Mouse (Mus musculus) granulocyte monocyte progenitor cell, adult 5-6 weeks (primary cell): ENCODE data around the gene Hrc. TPM values are rescaled to one million over a fixed set of nuclear protein-coding genes. Genes with fewer than 3 reads are reported as not detected.
A peak's percentile ranks its signal among the peaks of the same experiment; 100 is the strongest.

Source experiments
- ATAC-seq: replicated peaks from 2 replicates; pipeline ENCODE4 v1.8.0; 2016; ENCODE audit warnings: mild to moderate bottlenecking, moderate TSS enrichment, inconsistent platforms; ENCODE audit not compliant: poor library complexity, severe bottlenecking
- total RNA-seq, 2 experiments: library from RNA; stranded (forward) in 1 of 2; stranded (reverse) in 1 of 2; fragments of 200-712, 200-1000 nt in 1 of 2; fragments of >200 nt in 1 of 2; fragmentation: Nextera tagmentation in 1 of 2; gene quantifications; 2 replicates each; pipeline ENCODE4 v1.2.3; 2014 to 2017

Hrc gene
- total RNA-seq (2014; fragmentation: Nextera tagmentation): not detected in 2 replicates
- total RNA-seq (2017): not detected in 2 replicates

- ATAC-seq: no peak
Observed at GRCm38 (mm10) chr7:45335056-45335455, at the start of gene Hrc. TSS of gene Hrc (plus strand) at chr7:45335290.

GRCm38 (mm10) chr7:45286486-45286885 is 48.6 kb upstream of the Hrc start:
- no peak for ATAC-seq

- no peak for ATAC-seq
Observed at GRCm38 (mm10) chr7:45296626-45297025, 38.5 kb upstream of the Hrc start.

- no peak for ATAC-seq
Observed at GRCm38 (mm10) chr7:45297563-45297962, 37.5 kb upstream of the Hrc start.

GRCm38 (mm10) chr7:45299752-45300151 is 35.3 kb upstream of the Hrc start:
- peak; percentile 98 for ATAC-seq

- ATAC-seq: no peak; the same call in 1 of the 2 replicates
Observed at GRCm38 (mm10) chr7:45300270-45300669, 34.8 kb upstream of the Hrc start.

- ATAC-seq: no peak
Observed at GRCm38 (mm10) chr7:45302626-45303025, 32.5 kb upstream of the Hrc start.

GRCm38 (mm10) chr7:45304869-45305268 is 30.2 kb upstream of the Hrc start:
- ATAC-seq: no peak

GRCm38 (mm10) chr7:45305275-45305674 is 29.8 kb upstream of the Hrc start:
- peak; percentile 56 for ATAC-seq

- peak; percentile 65 for ATAC-seq
Observed at GRCm38 (mm10) chr7:45308551-45309240, 26.4 kb upstream of the Hrc start.

- ATAC-seq: peak; percentile 76
Observed at GRCm38 (mm10) chr7:45309455-45309854, 25.6 kb upstream of the Hrc start.

GRCm38 (mm10) chr7:45312023-45312422 is 23.1 kb upstream of the Hrc start:
- no peak for ATAC-seq

- no peak for ATAC-seq
Observed at GRCm38 (mm10) chr7:45312686-45313453, 22.2 kb upstream of the Hrc start.

- ATAC-seq: no peak
Observed at GRCm38 (mm10) chr7:45313495-45313894, 21.6 kb upstream of the Hrc start.

GRCm38 (mm10) chr7:45315182-45315701 is 19.8 kb upstream of the Hrc start:
- no peak for ATAC-seq

GRCm38 (mm10) chr7:45316536-45316935 is 18.6 kb upstream of the Hrc start:
- no peak for ATAC-seq

GRCm38 (mm10) chr7:45322245-45322644 is 12.8 kb upstream of the Hrc start:
- no peak for ATAC-seq

GRCm38 (mm10) chr7:45323069-45323468 is 12.0 kb upstream of the Hrc start:
- ATAC-seq: no peak

- ATAC-seq: no peak
Observed at GRCm38 (mm10) chr7:45325800-45326199, 9.3 kb upstream of the Hrc start.

GRCm38 (mm10) chr7:45328841-45329475 is 6.1 kb upstream of the Hrc start:
- ATAC-seq: no peak

GRCm38 (mm10) chr7:45331502-45331901 is 3.6 kb upstream of the Hrc start:
- ATAC-seq: no peak
